Mouse (Mus musculus): Measurements from ENCODE around the gene Surf4. TPM values are rescaled to one million over a fixed set of nuclear protein-coding genes. Genes with fewer than 3 reads are reported as not detected.

Surf4 gene
- total and polyA plus RNA-seq, 3 experiments = 80.9 to 124 (median 87.1) TPM

DNA sequence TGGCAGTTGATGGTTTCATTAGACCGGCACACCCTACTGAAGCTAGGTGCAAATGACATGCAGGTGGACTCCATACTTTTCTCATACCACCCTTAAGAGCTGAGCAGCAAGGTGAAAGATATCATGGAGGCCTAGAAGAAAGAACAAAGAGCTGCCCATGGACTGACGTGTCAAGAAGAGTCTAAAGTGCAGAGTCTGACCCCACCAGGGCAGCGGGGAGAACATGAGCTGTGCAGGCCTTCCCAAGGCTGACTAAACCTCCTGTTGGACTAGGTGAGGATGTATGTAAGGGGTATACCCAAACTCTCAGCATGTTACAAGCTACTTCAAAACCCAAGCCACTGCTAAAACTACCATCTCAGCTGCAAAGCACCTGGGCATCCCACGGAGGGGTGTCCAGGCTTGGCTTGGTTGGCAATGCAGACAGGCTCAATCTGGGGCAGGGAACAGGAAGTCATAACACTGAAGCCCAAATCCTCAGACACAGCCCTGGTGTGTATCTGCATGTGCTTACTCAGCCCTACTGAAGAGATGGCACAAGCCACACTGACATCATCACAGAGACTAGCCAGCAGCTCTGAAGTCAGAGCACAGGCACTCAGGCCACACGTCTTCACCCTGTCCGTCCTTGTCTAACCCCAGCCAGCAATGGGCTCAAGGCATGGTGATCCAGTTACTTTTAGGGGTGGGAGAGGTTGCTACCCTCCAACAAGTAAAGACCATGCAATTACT, 5.8 kb downstream of the Surf4 start:
- Histone ChIP-seq H3K36me3 (ENCODE audit: control insufficient read depth, insufficient read depth, low read length) (peaks cover 2% of the 10 kb centered on the region; the same call in 1 of the 2 replicates), H3K9ac (ENCODE audit: low read depth, low read length) (no peak overlapping the region), H3K4me1 (ENCODE audit: control insufficient read depth, insufficient read depth, low read length) (peaks cover 13% of the 10 kb centered on the region), H3K27ac (no peak overlapping the region), H3K4me3 (no peak overlapping the region), H3K79me2 (replicated peaks; ENCODE audit: control insufficient read depth, insufficient read depth, low read length) (peaks cover 6% of the 10 kb centered on the region), H3K27me3 (ENCODE audit: control insufficient read depth, insufficient read depth, low read length) (no peaks in the 10 kb centered on the region)
- WGBS = 70% methylated on average over 6 of the region's 6 CpGs
- intact Hi-C loops (cut with DNase I) = no loop called here
- DNase-seq = no peak
- TF ChIP-seq CTCF (IDR thresholded peaks at IDR 0.05) (no peak), EP300 (IDR thresholded peaks at IDR 0.05; ENCODE audit: insufficient read depth, low read depth, low read length) (peak; percentile 44; the same call in 1 of the 2 replicates)

DNA sequence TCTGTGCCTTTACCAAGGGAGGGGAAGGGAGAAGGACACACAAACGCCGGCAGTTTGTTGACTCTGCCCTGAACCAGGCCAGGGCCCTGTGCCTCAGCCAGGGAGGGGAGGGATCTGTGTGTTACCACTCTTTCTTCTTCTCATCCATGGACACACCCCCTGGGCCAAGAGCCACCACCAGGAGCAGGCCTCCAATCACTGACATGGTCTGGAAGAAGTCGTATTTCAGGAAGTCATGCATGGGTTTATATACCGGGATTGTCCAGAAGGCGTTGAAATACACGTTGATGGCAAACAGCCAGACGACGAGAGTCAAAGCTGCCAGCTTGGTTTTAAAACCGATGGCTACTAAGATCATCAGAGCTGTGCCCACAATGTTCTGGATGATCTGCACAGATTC, 11.9 kb downstream of the Surf4 start:
- DNase-seq = peak in 1 of 2 experiments; percentile 33
- Histone ChIP-seq H3K9ac (ENCODE audit: low read depth, low read length) (no peak overlapping the region), H3K27ac (no peak overlapping the region; the same call in 1 of the 2 replicates), H3K4me1 (ENCODE audit: control insufficient read depth, insufficient read depth, low read length) (peaks cover 6% of the 10 kb centered on the region), H3K79me2 (replicated peaks; ENCODE audit: control insufficient read depth, insufficient read depth, low read length) (peaks cover 1% of the 10 kb centered on the region), H3K4me3 (no peak overlapping the region), H3K36me3 (ENCODE audit: control insufficient read depth, insufficient read depth, low read length) (peaks cover 9% of the 10 kb centered on the region), H3K27me3 (ENCODE audit: control insufficient read depth, insufficient read depth, low read length) (no peaks in the 10 kb centered on the region)
- WGBS = 33% methylated on average over 9 of the region's 9 CpGs
- intact Hi-C loops (cut with DNase I) = no loop called here
- TF ChIP-seq EP300 (IDR thresholded peaks at IDR 0.05; ENCODE audit: insufficient read depth, low read depth, low read length) (no peak), CTCF (IDR thresholded peaks at IDR 0.05) (no peak), POLR2A (IDR thresholded peaks at IDR 0.05; ENCODE audit: insufficient read depth, low read depth, low read length) (no peak)

DNA sequence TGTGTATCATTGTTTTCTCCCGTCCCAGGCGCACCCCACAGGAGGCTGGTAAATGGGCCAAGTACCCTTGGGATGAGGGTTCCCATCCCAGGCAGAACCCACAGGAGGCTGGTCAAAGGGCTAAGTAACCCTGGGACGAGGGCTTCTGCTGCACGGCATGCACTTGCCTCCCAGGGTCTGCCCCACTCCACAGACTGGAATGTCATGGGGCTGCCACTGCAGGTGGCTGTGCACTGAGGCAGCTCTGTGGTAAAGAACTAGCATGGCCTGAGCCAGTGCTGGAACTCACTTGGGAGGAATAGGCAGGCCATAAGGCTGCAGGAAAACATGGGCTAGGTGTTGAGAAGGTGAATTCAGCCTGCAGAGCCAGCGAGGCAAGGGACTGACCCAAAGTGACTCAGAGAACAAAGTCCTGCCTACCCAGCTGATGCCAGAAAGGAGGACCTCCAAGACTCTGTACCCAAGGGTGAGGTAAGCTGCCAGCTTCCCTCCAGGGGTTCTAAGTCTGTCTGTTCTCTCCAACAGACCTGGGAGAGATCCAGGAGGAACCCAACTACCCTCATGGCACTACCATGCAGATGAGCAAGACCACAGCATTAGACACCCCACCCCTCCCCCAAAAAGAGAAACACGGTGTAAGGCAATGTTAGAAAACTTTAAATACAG, 13.4 kb downstream of the Surf4 start:
- H3K79me2 ChIP-seq (replicated peaks; ENCODE audit: control insufficient read depth, insufficient read depth, low read length) = no peaks in the 10 kb centered on the region
- no peak overlapping the region for H3K9ac ChIP-seq (ENCODE audit: low read depth, low read length)
- H3K4me3 ChIP-seq = no peak overlapping the region
- H3K27ac ChIP-seq = no peak overlapping the region
- peaks cover 9% of the 10 kb centered on the region for H3K4me1 ChIP-seq (ENCODE audit: control insufficient read depth, insufficient read depth, low read length)
- H3K27me3 ChIP-seq (ENCODE audit: control insufficient read depth, insufficient read depth, low read length) = no peaks in the 10 kb centered on the region
- H3K36me3 ChIP-seq (ENCODE audit: control insufficient read depth, insufficient read depth, low read length) = peaks cover 9% of the 10 kb centered on the region
- TF ChIP-seq CTCF (IDR thresholded peaks at IDR 0.05) (no peak), EP300 (IDR thresholded peaks at IDR 0.05; ENCODE audit: insufficient read depth, low read depth, low read length) (no peak), POLR2A (IDR thresholded peaks at IDR 0.05; ENCODE audit: insufficient read depth, low read depth, low read length) (no peak)
- DNase-seq = no peak
- WGBS = 78% methylated on average over 6 of the region's 6 CpGs
- intact Hi-C loops (cut with DNase I) = no loop called here

DNA sequence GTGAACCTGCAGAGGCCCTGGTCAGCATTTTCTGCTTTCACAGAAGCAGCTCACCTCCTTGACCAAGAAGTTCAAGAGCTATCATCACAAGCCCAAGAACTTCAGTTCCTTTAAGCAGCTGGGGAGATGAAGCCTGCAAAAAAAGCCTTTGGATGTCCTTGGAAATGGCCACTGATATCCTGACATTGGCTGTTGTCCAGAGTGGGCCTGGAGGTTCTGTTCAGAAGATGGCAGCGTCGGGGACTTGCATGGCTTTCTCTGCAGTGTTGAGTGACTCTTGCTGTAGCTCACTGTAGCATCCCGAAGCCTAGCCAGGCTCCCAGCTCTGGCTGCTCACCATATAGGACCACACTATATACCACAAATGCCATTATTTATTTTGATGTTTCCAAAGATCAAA, 14.0 kb downstream of the Surf4 start:
- Histone ChIP-seq H3K36me3 (ENCODE audit: control insufficient read depth, insufficient read depth, low read length) (peaks cover 9% of the 10 kb centered on the region), H3K79me2 (replicated peaks; ENCODE audit: control insufficient read depth, insufficient read depth, low read length) (no peaks in the 10 kb centered on the region), H3K27me3 (ENCODE audit: control insufficient read depth, insufficient read depth, low read length) (no peaks in the 10 kb centered on the region), H3K4me1 (ENCODE audit: control insufficient read depth, insufficient read depth, low read length) (peaks cover 9% of the 10 kb centered on the region), H3K27ac (no peak overlapping the region), H3K9ac (ENCODE audit: low read depth, low read length) (no peak overlapping the region), H3K4me3 (no peak overlapping the region)
- no peak for DNase-seq
- no peak for TF ChIP-seq POLR2A (IDR thresholded peaks at IDR 0.05; ENCODE audit: insufficient read depth, low read depth, low read length)
- no peak for TF ChIP-seq CTCF (IDR thresholded peaks at IDR 0.05)
- TF ChIP-seq EP300 (IDR thresholded peaks at IDR 0.05; ENCODE audit: insufficient read depth, low read depth, low read length) = no peak
- WGBS = 66% methylated on average over 3 of the region's 3 CpGs
- intact Hi-C loops (cut with DNase I) = loop anchor here (5.0 kb wide), 1 partner anchor 43 kb away; the partner anchor contains the start of gene Rexo4

DNA sequence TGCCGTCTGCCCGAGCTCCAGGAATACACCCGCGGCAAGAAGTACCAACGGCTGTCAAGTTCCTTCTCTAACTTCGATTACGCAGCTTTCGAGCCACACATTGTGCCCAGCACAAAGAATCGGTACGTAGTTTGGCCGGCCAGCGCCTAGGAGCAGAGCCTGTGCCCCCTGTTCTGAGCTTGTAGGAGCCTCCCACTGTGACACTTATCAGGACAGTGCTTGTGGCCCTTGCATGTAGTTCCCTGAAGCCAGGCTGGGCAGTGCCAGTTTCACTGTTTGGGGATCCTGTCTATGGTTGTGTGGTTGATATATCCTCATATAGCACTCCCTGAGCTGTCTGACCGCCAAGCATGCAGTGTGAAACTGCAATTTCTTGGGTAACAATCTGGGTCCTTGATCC, 17.0 kb downstream of the Surf4 start:
- peaks cover 9% of the 10 kb centered on the region for H3K36me3 ChIP-seq (ENCODE audit: control insufficient read depth, insufficient read depth, low read length)
- no peaks in the 10 kb centered on the region for H3K27me3 ChIP-seq (ENCODE audit: control insufficient read depth, insufficient read depth, low read length)
- H3K27ac ChIP-seq = peak overlapping the region; percentile 83
- H3K9ac ChIP-seq (ENCODE audit: low read depth, low read length) = peak overlapping the region; percentile 70
- peak overlapping the region; percentile 69 for H3K4me3 ChIP-seq
- no peak for TF ChIP-seq CTCF (IDR thresholded peaks at IDR 0.05)
- no peak for TF ChIP-seq POLR2A (IDR thresholded peaks at IDR 0.05; ENCODE audit: insufficient read depth, low read depth, low read length)
- TF ChIP-seq EP300 (IDR thresholded peaks at IDR 0.05; ENCODE audit: insufficient read depth, low read depth, low read length) = no peak
- intact Hi-C loops (cut with DNase I) = loop anchor here (5.0 kb wide), 1 partner anchor 46 kb away; the partner anchor contains the start of gene Rexo4
- H3K79me2 ChIP-seq (replicated peaks; ENCODE audit: control insufficient read depth, insufficient read depth, low read length) = no peaks in the 10 kb centered on the region; the same call in 1 of the 2 replicates
- DNase-seq = no peak
- WGBS = under 1% methylated on average over 13 of the region's 13 CpGs
- H3K4me1 ChIP-seq (ENCODE audit: control insufficient read depth, insufficient read depth, low read length) = peaks cover 10% of the 10 kb centered on the region
